Mouse (Mus musculus) heart, embryonic 16.5 days (tissue): ENCODE measurements around the gene Fbxo21. TPM values are rescaled to one million over a fixed set of nuclear protein-coding genes. Genes with fewer than 3 reads are reported as not detected.

Experiments
- ATAC-seq: fragments of 200-750 bp; cut with Nextera tagmentation; replicated peaks from 2 replicates; pipeline ENCODE4 v1.8.0; 2017; ENCODE audit warnings: moderate number of reproducible peaks; ENCODE audit not compliant: insufficient read depth, low FRiP score; ENCODE audit errors: extremely low read depth
- H3K27ac ChIP-seq: fragments of 300-500 bp; sonication (generic); 2 replicates; pipeline ENCODE4 v1.5.1; 2014; ENCODE audit warnings: mild to moderate bottlenecking, low read length, control low read depth, moderate library complexity
- H3K27me3 ChIP-seq: fragments of 300-500 bp; sonication (generic); 2 replicates; pipeline ENCODE4 v1.6.1; 2014; ENCODE audit warnings: low read length, mixed read lengths; ENCODE audit not compliant: control insufficient read depth, insufficient read depth
- H3K36me3 ChIP-seq: fragments of 300-500 bp; sonication (generic); 2 replicates; pipeline ENCODE4 v1.6.1; 2014; ENCODE audit not compliant: control insufficient read depth, insufficient read depth
- H3K4me1 ChIP-seq: fragments of 300-500 bp; sonication (generic); 2 replicates; pipeline ENCODE4 v1.6.1; 2014; ENCODE audit warnings: low read length, mixed read lengths; ENCODE audit not compliant: control insufficient read depth, insufficient read depth
- H3K4me2 ChIP-seq: fragments of 300-500 bp; sonication (generic); 2 replicates; pipeline ENCODE4 v1.6.1; 2014; ENCODE audit warnings: low read depth, mild to moderate bottlenecking, control low read depth, low read length
- H3K4me3 ChIP-seq: fragments of 300-500 bp; sonication (generic); 2 replicates; pipeline ENCODE4 v1.5.1; 2014; ENCODE audit warnings: mild to moderate bottlenecking, control low read depth, low read length
- H3K9ac ChIP-seq: fragments of 300-500 bp; sonication (generic); 2 replicates; pipeline ENCODE4 v1.6.1; 2014; ENCODE audit warnings: low read length, control low read depth
- H3K9me3 ChIP-seq: fragments of 300-500 bp; sonication (generic); replicated peaks from 2 replicates; pipeline ENCODE4 v1.6.1; 2016; ENCODE audit warnings: low read length; ENCODE audit not compliant: control insufficient read depth
- WGBS: fragments of 180-500 bp; shearing (Covaris S2); extraction: QIAGEN DNeasy Blood & Tissue Kit; methylation state at CpG from one replicate; pipeline ENCODE4 v1.1.7; 2014; 5-methylcytosine and 5-hydroxymethylcytosine counted together
- polyA plus RNA-seq: library from polyadenylated mRNA; unstranded; fragments of >200 nt; fragmentation: Nextera tagmentation; extraction: Ambion mirVana; gene quantifications from 2 replicates; pipeline ENCODE4 v1.2.1, GENCODE M21; 2015

Fbxo21 gene
- polyA plus RNA-seq, 1 experiment from 2014 or later, result 51.5 TPM

- H3K27ac ChIP-seq, result no peak overlapping the region
These were observed 61.4 kb downstream of the Fbxo21 start for GRCm38 (mm10) chr5:118037798-118038484.

GRCm38 (mm10) chr5:118039241-118039668 is 62.7 kb downstream of the Fbxo21 start:
- peaks cover 10% of the 10 kb centered on the region for H3K4me1 ChIP-seq
- 35% methylated on average over 12 of the region's 12 CpGs for WGBS
- no peaks in the 10 kb centered on the region for H3K27me3 ChIP-seq
- no peak overlapping the region for H3K27ac ChIP-seq
- no peak overlapping the region for H3K4me3 ChIP-seq
- H3K36me3 ChIP-seq, result no peaks in the 10 kb centered on the region
- H3K9ac ChIP-seq, result no peak overlapping the region
- no peak for ATAC-seq
- no peak overlapping the region for H3K4me2 ChIP-seq
- peaks cover 7% of the 10 kb centered on the region for H3K9me3 ChIP-seq

More at GRCm38 (mm10) chr5:118037798-118038484, 61.4 kb downstream of the Fbxo21 start:
- no peak overlapping the region; the same call in 1 of the 2 replicates for H3K4me3 ChIP-seq
- H3K9me3 ChIP-seq, result peaks cover 7% of the 10 kb centered on the region
- H3K4me2 ChIP-seq, result peak overlapping the region; percentile 53
- peak overlapping the region; percentile 48; the same call in 1 of the 2 replicates for H3K9ac ChIP-seq
- H3K36me3 ChIP-seq, result no peaks in the 10 kb centered on the region
- peaks cover 10% of the 10 kb centered on the region for H3K4me1 ChIP-seq
- WGBS, result 12% methylated on average over 9 of the region's 10 CpGs
- peak; percentile 82 for ATAC-seq
- H3K27me3 ChIP-seq, result no peaks in the 10 kb centered on the region

GRCm38 (mm10) chr5:118042599-118042998 is 66.1 kb downstream of the Fbxo21 start:
- H3K36me3 ChIP-seq, result no peaks in the 10 kb centered on the region
- H3K4me3 ChIP-seq, result no peak overlapping the region
- no peaks in the 10 kb centered on the region for H3K27me3 ChIP-seq
- H3K9me3 ChIP-seq, result no peaks in the 10 kb centered on the region
- H3K4me2 ChIP-seq, result no peak overlapping the region
- peaks cover 4% of the 10 kb centered on the region for H3K4me1 ChIP-seq
- 72% methylated on average over 6 of the region's 6 CpGs for WGBS
- ATAC-seq, result no peak
- H3K9ac ChIP-seq, result no peak overlapping the region
- no peak overlapping the region for H3K27ac ChIP-seq

- Histone ChIP-seq H3K9me3 (no peaks in the 10 kb centered on the region), H3K27me3 (no peaks in the 10 kb centered on the region), H3K27ac (no peak overlapping the region), H3K36me3 (no peaks in the 10 kb centered on the region), H3K4me3 (no peak overlapping the region), H3K4me1 (no peaks in the 10 kb centered on the region), H3K4me2 (no peak overlapping the region), H3K9ac (no peak overlapping the region)
- no peak for ATAC-seq
- 85% methylated on average over 4 of the region's 4 CpGs for WGBS
These were observed 67.2 kb downstream of the Fbxo21 start for GRCm38 (mm10) chr5:118043761-118044160.

- no peaks in the 10 kb centered on the region for H3K9me3 ChIP-seq
- H3K27me3 ChIP-seq, result no peaks in the 10 kb centered on the region
- no peak overlapping the region for H3K4me2 ChIP-seq
- H3K36me3 ChIP-seq, result no peaks in the 10 kb centered on the region
- no peak overlapping the region for H3K4me3 ChIP-seq
- H3K4me1 ChIP-seq, result no peaks in the 10 kb centered on the region
- 85% methylated on average over 6 of the region's 6 CpGs for WGBS
- no peak for ATAC-seq
- no peak overlapping the region for H3K27ac ChIP-seq
- no peak overlapping the region for H3K9ac ChIP-seq
These were observed 68.4 kb downstream of the Fbxo21 start for GRCm38 (mm10) chr5:118044907-118045306.

GRCm38 (mm10) chr5:118045385-118045784 is 68.9 kb downstream of the Fbxo21 start:
- Histone ChIP-seq H3K27me3 (no peaks in the 10 kb centered on the region), H3K4me2 (no peak overlapping the region), H3K36me3 (no peaks in the 10 kb centered on the region), H3K4me1 (no peaks in the 10 kb centered on the region), H3K27ac (no peak overlapping the region), H3K9me3 (no peaks in the 10 kb centered on the region), H3K4me3 (no peak overlapping the region), H3K9ac (no peak overlapping the region)
- 88% methylated on average over 9 of the region's 9 CpGs for WGBS
- ATAC-seq, result no peak

GRCm38 (mm10) chr5:118047091-118047757 is 70.7 kb downstream of the Fbxo21 start:
- peaks cover 3% of the 10 kb centered on the region; the same call in 1 of the 2 replicates for H3K4me1 ChIP-seq
- WGBS, result 86% methylated on average over 14 of the region's 14 CpGs
- H3K36me3 ChIP-seq, result no peaks in the 10 kb centered on the region
- H3K4me2 ChIP-seq, result no peak overlapping the region
- no peaks in the 10 kb centered on the region for H3K27me3 ChIP-seq
- no peak overlapping the region for H3K4me3 ChIP-seq
- H3K27ac ChIP-seq, result no peak overlapping the region
- H3K9ac ChIP-seq, result no peak overlapping the region
- no peak for ATAC-seq
- no peaks in the 10 kb centered on the region for H3K9me3 ChIP-seq

GRCm38 (mm10) chr5:118048412-118048811 is 71.9 kb downstream of the Fbxo21 start:
- 72% methylated on average over 4 of the region's 4 CpGs for WGBS
- H3K4me2 ChIP-seq, result no peak overlapping the region
- H3K27me3 ChIP-seq, result no peaks in the 10 kb centered on the region
- peaks cover 5% of the 10 kb centered on the region; the same call in 1 of the 2 replicates for H3K4me1 ChIP-seq
- no peak overlapping the region for H3K9ac ChIP-seq
- no peaks in the 10 kb centered on the region for H3K9me3 ChIP-seq
- ATAC-seq, result no peak
- H3K4me3 ChIP-seq, result no peak overlapping the region
- H3K36me3 ChIP-seq, result no peaks in the 10 kb centered on the region
- no peak overlapping the region for H3K27ac ChIP-seq

- H3K36me3 ChIP-seq, result no peaks in the 10 kb centered on the region
- no peak overlapping the region for H3K27ac ChIP-seq
- no peak overlapping the region for H3K9ac ChIP-seq
- H3K4me2 ChIP-seq, result no peak overlapping the region
- H3K27me3 ChIP-seq, result no peaks in the 10 kb centered on the region
- 65% methylated on average over 5 of the region's 5 CpGs for WGBS
- ATAC-seq, result no peak
- no peak overlapping the region for H3K4me3 ChIP-seq
- peaks cover 5% of the 10 kb centered on the region; the same call in 1 of the 2 replicates for H3K4me1 ChIP-seq
- no peaks in the 10 kb centered on the region for H3K9me3 ChIP-seq
These were observed 72.4 kb downstream of the Fbxo21 start for GRCm38 (mm10) chr5:118048928-118049327.
